In the genomic region with DNA sequence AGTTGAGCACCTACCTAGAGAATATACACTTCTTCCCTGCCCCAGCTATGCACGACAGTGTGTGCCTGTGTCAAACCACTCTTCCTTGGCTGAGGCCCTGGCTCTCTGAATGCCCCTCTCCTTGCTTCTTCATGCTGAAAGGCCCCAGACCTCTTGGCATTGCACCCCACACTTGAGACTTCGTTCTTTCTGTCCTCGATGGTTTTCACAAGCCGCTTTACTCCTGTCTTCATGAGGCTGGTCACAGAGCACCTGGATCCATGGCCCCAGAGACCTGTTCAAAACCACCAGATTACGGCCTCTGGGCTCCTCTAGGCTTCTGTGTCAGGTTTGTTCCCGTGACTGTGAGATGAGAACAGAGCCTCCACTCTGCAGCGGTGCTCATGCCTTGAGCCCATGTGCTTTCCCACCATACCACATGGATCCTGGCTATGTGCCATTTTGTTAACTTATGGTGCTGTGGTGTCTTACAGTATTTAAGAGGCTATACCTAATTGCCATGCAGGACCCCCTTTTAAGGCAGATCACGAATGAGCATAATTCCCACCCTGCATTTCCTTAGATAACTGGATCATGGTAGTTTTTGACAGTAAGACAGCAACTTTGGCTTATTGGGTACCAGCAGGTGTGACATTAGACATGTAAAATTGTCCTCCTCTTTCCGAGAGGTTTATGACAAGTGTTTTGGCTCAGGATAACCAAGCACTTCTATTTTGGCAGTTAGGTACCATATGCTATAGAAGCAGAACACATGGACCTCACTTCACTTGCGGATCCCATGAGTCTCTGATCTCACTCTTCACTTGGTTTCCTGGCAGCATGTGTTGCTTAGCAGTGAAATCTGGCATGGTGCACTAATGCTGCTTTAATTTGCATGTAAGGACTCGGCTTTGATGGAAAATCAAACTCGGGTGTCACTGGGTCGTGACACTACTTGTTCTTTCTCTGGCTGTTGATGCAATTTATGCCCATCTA, we compare ENCODE assay signal across 11 mouse cellular contexts.
DNase-seq lines count a peak whose midpoint lies in the region; ATAC-seq lines count a peak whose summit lies in the region.
"Had no signal": no experiment of that assay in that cellular context is flagged by ENCODE, and none has a peak within 500 bp of the region (broad histone marks: within the 10 kb centered on the region; RNA-seq: fewer than 3 reads in every experiment).

No protein-coding gene starts in this region.

- DNase-seq in frontal cortex, postnatal 14 days (ENCODE audit: low spot score in 2 of 2) = no peak
- DNase-seq in left cerebral cortex, adult 9 months (ENCODE audit: low spot score in 2 of 2) = peak; percentile 38 to 59
- no peak for DNase-seq in left cerebral cortex, adult 11 months (ENCODE audit: low spot score)
- peak; percentile 25 to 54 for DNase-seq in cerebellum, postnatal 14 days
- peak; percentile 23 for DNase-seq in left cerebral cortex, postnatal 4 days
- no peak for DNase-seq in MN1 (ENCODE audit: low spot score)
- DNase-seq: embryo, embryonic 11 days; lung, postnatal 4 days; right cerebral cortex, postnatal 14 days had no signal

- intact Hi-C loops in left cerebral cortex, postnatal 4 days (cut with DNase I) = no loop called here

- peak; percentile 71 for ATAC-seq in frontal cortex, adult (ENCODE audit: low TSS enrichment)
- ATAC-seq: activated CD4-positive, CD25-positive, alpha-beta regulatory T cell, adult 4 months had no signal

Comparison
In these comparisons a context has a peak if more than half of its experiments do, and no peak if none do; other contexts are left out.
1. DNase-seq: peak in left cerebral cortex, adult 9 months (2 of 2), cerebellum, postnatal 14 days (2 of 2) and left cerebral cortex, postnatal 4 days (single experiment); none in frontal cortex, postnatal 14 days (0 of 2), left cerebral cortex, adult 11 months (single experiment) and MN1 (single experiment).